Mouse (Mus musculus) effector memory CD4-positive, alpha-beta T cell, adult 7 months (primary cell): ENCODE results near the gene Eva1c. TPM values are rescaled to one million over a fixed set of nuclear protein-coding genes. Genes with fewer than 3 reads are reported as not detected.

Experiments
- polyA plus RNA-seq: library from polyadenylated mRNA; unstranded; fragments of 100-300 nt; shearing (Covaris generic); gene quantifications from one replicate; pipeline ENCODE4 v1.2.1, GENCODE M21; 2017

The Eva1c gene
- polyA plus RNA-seq = not detected

GRCm38 (mm10) chr16:90826457-90826856 is at the start of gene Eva1c:
Gene Eva1c, plus strand, starts transcription at chr16:90826719.

GRCm38 (mm10) chr16:90809975-90810715 is 16.4 kb upstream of the Eva1c start, which contains the start of gene Urb1:
Gene Urb1, minus strand, starts transcription at chr16:90810413.

DNA sequence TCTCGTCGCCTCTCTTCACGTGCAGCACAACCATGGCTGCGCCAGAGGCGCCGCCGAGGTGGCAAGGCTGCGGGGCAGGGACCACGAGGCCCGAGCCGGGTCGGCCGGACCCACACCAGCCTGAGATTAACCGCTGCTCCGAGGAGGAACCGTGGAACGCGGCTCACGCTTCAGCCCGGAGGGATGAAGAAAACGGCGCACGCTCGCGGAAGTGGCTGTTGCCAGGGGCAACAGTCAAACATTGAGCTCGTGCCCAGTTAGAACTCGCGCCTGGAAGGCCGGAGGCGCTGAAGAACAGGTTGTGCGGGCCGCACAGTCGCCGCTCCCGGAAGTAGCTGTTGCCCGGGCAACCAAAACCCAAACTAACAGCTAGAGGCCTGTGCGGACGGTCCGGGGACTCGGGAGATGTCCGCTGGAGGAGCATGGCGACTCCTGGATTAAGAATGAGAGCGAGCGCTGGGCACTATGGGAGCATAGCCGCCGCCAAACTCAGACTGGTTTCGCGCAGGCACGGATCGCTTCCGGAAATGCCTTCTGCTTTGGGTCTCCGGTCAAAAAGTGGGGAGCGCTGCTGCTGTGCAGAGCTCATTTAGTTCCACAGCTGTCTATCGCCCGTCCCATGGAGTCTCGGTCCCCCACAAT is 108.3 kb downstream of the Eva1c start, which contains the start of gene Cfap298:
Gene Cfap298 (minus strand): TSS at position 428 of the 642 bp plus-strand sequence.

Other genes starting within 250 kb of the Eva1c start
- 38.7 TPM for gene Mis18a, start 99.3 kb upstream of the Eva1c start, polyA plus RNA-seq
- gene Mrap, start 88.5 kb upstream of the Eva1c start, polyA plus RNA-seq = not detected
- gene Urb1, start 16.3 kb upstream of the Eva1c start, polyA plus RNA-seq = 16.4 TPM
- gene Cfap298, start 108.4 kb downstream of the Eva1c start, polyA plus RNA-seq = 26.6 TPM
- 33.6 TPM for gene Synj1, start 184.6 kb downstream of the Eva1c start, polyA plus RNA-seq
- gene Paxbp1, start 217.8 kb downstream of the Eva1c start, polyA plus RNA-seq = 97.0 TPM